Mouse (Mus musculus) Patski (cell line): ENCODE measurements around the gene Mcee. TPM values are rescaled to one million over a fixed set of nuclear protein-coding genes. Genes with fewer than 3 reads are reported as not detected.

ENCODE experiments used
- ATAC-seq: fragments of 100-300 bp; one replicate; pipeline ENCODE4 v1.8.0; 2021
- CTCF ChIA-PET: fragments of 350-600 bp; sonication (Branson Sonifier 250); formaldehyde crosslinking; loops from one replicate; lab custom pipeline; 2022; ENCODE audit warnings: inconsistent platforms; lab: Charles Lee
- POLR2A ChIA-PET: fragments of 350-600 bp; sonication (Branson Sonifier 250); formaldehyde crosslinking; loops from one replicate; lab custom pipeline; 2022; ENCODE audit warnings: antibody characterized with exemption, inconsistent platforms; lab: Charles Lee
- DNase-seq: peaks from one replicate; pipeline ENCODE4 v3.0.0-alpha.2; 2011; ENCODE audit warnings: low read depth, low spot score
- H3K27me3 ChIP-seq: fragments of 371-371 bp; one replicate; pipeline ENCODE4 v1.5.1; 2021
- CTCF ChIP-seq: fragments of 100-300 bp; IDR thresholded peaks from one replicate; pipeline ENCODE4 v1.5.1; 2021
- in situ Hi-C: fragments of 300-500 bp; cut with MboI; formaldehyde crosslinking; loops from 3 replicates; pipeline ENCODE4 v1.11.1; 2018; ENCODE audit warnings: low pct_unique_long_range_greater_than_20kb, mixed read lengths
- polyA plus RNA-seq: library from polyadenylated mRNA; unstranded; gene quantifications from one replicate; pipeline ENCODE4 v1.2.3, GENCODE M21; 2021

Mcee gene
- 65.9 TPM for polyA plus RNA-seq

DNA sequence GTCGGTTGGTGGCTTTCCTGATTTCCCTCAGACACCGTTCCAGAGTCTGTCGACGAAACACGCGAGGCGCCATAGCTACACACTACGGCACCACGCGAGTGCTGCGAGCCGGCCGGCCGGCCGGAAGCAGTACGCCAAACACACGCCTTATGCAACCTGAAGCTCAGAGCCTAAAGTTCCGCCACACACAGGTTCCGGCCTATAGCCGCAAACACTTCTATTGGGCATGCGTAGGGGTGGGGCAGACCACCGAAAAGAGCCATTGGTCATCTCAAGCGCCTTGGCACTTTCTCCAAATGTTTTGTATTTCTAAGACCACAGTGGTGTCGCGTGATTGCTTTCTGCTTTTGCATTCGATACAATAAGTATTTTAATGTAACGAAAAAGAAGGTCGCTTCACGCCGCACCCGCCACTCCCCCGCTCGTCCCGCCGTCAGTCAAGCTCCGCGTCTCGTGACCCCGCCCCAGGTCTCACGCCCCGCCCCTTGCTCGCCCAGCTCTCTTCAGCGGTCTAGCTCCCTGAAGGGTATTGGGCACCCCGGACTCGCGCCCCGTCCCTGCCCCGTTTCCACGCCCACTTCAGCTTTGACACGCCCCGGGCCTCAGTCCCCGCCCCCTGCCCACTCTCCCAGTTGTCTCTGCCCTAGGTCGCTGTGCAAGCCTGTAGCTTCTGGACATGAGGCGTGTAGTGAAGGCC is at the start of gene Mcee, which contains the start of gene Mphosph10:
TSS of gene Mcee (plus strand) at position 486 of the 697 bp plus-strand sequence.
TSS of gene Mphosph10 (minus strand) at position 147 of the 697 bp plus-strand sequence.
- H3K27me3 ChIP-seq, result no peaks in the 10 kb centered on the region
- ChIA-PET CTCF (no interaction called here), POLR2A (interaction anchor here (1.1 kb wide), 1 partner anchor 15 kb away, joined by 3 read pairs; no protein-coding TSS in a partner anchor)
- peak; percentile 62 for DNase-seq
- no peak for TF ChIP-seq CTCF
- in situ Hi-C loops, result no loop called here
- peak; percentile 99 for ATAC-seq

DNA sequence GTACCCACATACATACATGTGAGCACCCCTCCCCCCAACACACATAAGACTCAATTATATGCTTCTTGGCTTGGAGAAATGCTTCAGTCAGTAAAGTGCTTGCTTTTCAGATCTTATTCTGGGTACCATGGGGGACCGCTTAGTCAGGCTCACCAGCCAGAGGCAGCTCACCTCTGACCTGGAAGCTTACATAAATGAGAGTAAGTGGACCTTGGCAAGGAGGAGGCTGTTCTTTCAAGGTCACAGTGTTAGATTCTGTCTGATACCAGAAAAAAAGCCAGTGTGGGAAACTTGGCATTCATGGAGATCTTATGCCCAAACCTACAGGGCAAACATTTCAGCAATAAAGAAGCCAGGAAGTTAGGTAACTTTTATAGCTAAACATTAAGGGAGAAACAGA is 44.6 kb upstream of the Mcee start:
- no peak for DNase-seq
- ChIA-PET CTCF (interaction anchor here (0.6 kb wide), 1 partner anchor 56 kb away, joined by 3 read pairs; no protein-coding TSS in a partner anchor), POLR2A (no interaction called here)
- H3K27me3 ChIP-seq, result no peaks in the 10 kb centered on the region
- no peak for TF ChIP-seq CTCF
- ATAC-seq, result no peak
- in situ Hi-C loops, result no loop called here

DNA sequence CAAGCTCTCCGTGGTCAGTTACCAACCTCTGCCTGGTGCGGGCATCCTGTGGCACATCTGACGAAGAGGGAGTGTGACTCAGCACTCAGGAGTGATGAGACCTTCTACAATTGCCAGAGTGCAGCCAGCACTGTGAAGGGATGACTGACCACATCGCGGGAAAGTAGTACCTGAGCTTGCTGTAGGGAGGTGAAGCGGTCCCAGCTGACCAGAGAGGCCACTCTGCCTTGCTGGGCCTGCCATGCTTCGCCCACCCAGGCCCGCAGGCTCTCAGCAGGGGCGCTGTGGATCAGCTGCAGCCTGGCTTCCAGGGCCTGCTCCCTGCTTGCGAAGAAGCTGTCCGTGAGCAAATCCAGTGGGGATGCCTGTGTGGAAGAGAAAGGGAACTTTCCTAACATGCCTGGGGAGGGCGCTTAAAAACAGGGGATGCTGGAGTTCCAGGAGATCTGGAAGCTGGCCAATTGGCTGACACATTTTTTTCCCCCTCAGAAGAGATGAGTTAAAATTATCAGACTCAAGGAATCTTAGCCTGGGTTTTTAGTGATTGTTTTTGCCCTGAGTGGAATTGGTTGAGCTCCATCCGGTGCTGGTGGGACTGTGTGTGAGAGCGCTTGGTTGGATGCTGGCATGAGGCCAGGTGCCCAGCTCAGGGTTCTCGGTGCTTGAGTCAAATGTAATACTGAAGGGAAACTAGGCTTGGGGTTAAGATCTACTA is 43.1 kb upstream of the Mcee start:
- ATAC-seq (peak; percentile 44), DNase-seq (no peak)
- no peaks in the 10 kb centered on the region for H3K27me3 ChIP-seq
- CTCF ChIA-PET, result interaction anchor here (0.9 kb wide), 1 partner anchor 13 kb away, joined by 3 read pairs; no protein-coding TSS in a partner anchor
- TF ChIP-seq CTCF, result no peak
- POLR2A ChIA-PET, result interaction anchor here (0.6 kb wide), 1 partner anchor 443 kb away, joined by 6 read pairs; no protein-coding TSS in a partner anchor
- in situ Hi-C loops, result no loop called here

GRCm38 (mm10) chr7:64351087-64351486 is 41.3 kb upstream of the Mcee start:
- in situ Hi-C loops, result no loop called here
- no peaks in the 10 kb centered on the region for H3K27me3 ChIP-seq
- TF ChIP-seq CTCF, result no peak
- ATAC-seq (no peak), DNase-seq (no peak)
- CTCF ChIA-PET, result no interaction called here
- POLR2A ChIA-PET, result no interaction called here

DNA sequence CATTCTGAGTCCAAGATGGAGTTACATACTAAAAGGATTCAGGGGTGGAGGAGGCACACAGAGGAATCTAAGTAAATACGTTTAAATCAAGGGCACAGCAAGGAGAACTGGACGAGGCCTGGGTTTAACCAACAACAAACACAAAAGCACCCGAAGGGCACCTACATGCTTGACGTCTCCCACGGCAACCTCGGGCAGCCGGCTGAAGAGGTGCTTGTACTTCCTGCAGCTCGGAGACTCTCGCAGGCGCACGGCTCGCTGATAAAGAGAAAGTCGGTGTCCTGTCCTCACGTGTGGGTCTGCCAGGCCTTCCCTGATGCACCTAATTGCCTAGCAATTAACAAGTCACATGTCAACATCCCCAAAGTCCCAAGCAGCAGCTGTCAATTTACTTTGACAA is 38.2 kb upstream of the Mcee start:
- TF ChIP-seq CTCF, result no peak
- CTCF ChIA-PET, result no interaction called here
- ATAC-seq (no peak), DNase-seq (no peak)
- in situ Hi-C loops, result no loop called here
- POLR2A ChIA-PET, result no interaction called here
- H3K27me3 ChIP-seq, result no peaks in the 10 kb centered on the region

GRCm38 (mm10) chr7:64356661-64357060 is 35.7 kb upstream of the Mcee start:
- in situ Hi-C loops, result no loop called here
- DNase-seq (no peak), ATAC-seq (no peak)
- ChIA-PET CTCF (no interaction called here), POLR2A (no interaction called here)
- TF ChIP-seq CTCF, result no peak
- no peaks in the 10 kb centered on the region for H3K27me3 ChIP-seq

DNA sequence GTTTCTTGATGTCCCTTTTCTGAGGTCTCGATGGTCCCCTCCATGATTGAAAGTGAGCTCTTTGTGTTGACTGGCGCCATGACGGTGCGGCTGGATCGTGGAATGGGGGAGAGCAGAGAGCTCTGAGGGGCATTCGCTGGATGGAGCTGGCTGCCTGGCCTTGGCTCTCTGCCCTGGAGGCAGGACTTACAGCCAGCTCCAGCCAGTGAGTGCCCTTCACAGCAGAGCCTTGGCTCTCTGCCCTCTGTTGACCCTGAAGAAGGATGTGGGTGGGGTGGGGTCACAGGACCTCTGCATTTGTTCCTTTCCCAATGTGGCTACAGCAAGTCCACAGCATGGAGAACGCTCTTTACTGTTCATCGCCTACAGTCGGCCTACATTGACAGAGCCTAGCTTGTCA is 35.0 kb upstream of the Mcee start:
- in situ Hi-C loops, result no loop called here

DNA sequence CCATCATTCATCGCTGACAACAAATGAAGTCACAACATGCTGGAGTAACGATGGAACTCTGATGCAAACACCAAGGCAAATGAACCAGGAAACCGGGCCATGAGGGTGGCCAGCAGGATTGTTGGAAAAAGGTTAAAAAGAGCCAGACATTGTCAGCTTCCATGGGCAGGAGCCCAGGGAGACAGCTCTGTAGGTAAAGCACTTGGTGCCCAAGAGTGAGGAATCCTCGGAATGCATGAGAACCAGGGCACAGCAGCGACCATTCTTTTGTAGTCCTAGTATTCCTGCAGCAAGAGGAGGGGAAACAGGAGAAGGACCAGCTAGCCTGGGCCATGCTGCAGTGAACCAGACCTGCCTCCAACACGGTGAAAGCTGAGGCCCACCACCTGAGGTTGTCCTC is 33.7 kb upstream of the Mcee start:
- CTCF ChIA-PET, result no interaction called here
- no peak for TF ChIP-seq CTCF

More for the DNA sequence above, 35.0 kb upstream of the Mcee start:
- ATAC-seq (no peak), DNase-seq (no peak)
- POLR2A ChIA-PET, result no interaction called here
- CTCF ChIA-PET, result no interaction called here
- TF ChIP-seq CTCF, result no peak
- no peaks in the 10 kb centered on the region for H3K27me3 ChIP-seq

DNA sequence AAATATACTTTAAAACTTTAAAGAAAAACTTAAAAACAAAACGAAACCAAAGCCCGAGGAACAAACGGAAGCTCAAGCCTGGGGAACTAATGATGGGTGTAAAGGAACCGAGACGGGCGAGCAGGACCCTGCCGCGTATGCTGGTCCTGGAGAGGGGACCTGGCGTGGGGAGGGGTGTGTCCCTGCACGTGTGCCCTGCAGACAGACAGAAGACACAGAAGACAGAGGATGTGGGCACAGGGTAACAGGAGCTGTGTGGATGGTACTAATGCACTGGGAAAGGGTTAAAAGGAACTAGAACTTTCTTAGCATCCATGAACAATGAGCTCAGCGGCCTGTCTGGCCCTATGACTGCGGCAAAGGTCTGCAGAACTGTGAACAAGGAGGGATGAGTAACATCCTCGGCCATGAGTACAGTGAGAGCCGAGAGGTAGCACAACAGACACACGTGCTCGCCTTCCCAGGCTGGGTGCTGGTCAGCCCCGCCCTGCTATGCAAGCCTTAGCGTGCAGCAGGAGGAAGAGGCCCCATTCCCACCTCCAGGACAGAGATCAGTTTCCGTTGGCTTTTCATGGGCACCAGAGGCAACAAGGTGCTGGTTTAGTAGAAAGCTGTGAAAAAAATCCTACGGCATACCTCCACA is 32.3 kb upstream of the Mcee start:
- in situ Hi-C loops, result no loop called here
- ChIA-PET CTCF (no interaction called here), POLR2A (no interaction called here)
- TF ChIP-seq CTCF, result no peak
- ATAC-seq (no peak), DNase-seq (no peak)
- H3K27me3 ChIP-seq, result no peaks in the 10 kb centered on the region

More for the DNA sequence above, 33.7 kb upstream of the Mcee start:
- ATAC-seq, result no peak
- in situ Hi-C loops, result no loop called here
- POLR2A ChIA-PET, result no interaction called here
- H3K27me3 ChIP-seq, result no peaks in the 10 kb centered on the region
- no peak for DNase-seq

GRCm38 (mm10) chr7:64360586-64360945 is 31.8 kb upstream of the Mcee start:
- POLR2A ChIA-PET, result no interaction called here
- ATAC-seq (no peak), DNase-seq (no peak)
- CTCF ChIA-PET, result no interaction called here
- no peak for TF ChIP-seq CTCF
- H3K27me3 ChIP-seq, result no peaks in the 10 kb centered on the region
- in situ Hi-C loops, result no loop called here

GRCm38 (mm10) chr7:64365863-64366262 is 26.5 kb upstream of the Mcee start:
- CTCF ChIA-PET, result no interaction called here
- no peak for ATAC-seq

More at GRCm38 (mm10) chr7:64365863-64366262, 26.5 kb upstream of the Mcee start:
- H3K27me3 ChIP-seq, result no peaks in the 10 kb centered on the region
- no peak for DNase-seq
- POLR2A ChIA-PET, result no interaction called here
- in situ Hi-C loops, result no loop called here
- no peak for TF ChIP-seq CTCF
